Mouse (Mus musculus) stomach, embryonic 16.5 days (tissue): Measurements from ENCODE around the gene Prph. TPM values are rescaled to one million over a fixed set of nuclear protein-coding genes. Genes with fewer than 3 reads are reported as not detected.

Experiments
- ATAC-seq: fragments of 200-750 bp; cut with Nextera tagmentation; 2 replicates; pipeline ENCODE4 v1.8.0; 2017; ENCODE audit warnings: moderate number of reproducible peaks, moderate TSS enrichment; ENCODE audit not compliant: insufficient read depth, low FRiP score
- H3K27ac ChIP-seq: fragments of 300-500 bp; sonication (generic); 2 replicates; pipeline ENCODE4 v1.5.1; 2014; ENCODE audit warnings: low read length
- H3K27me3 ChIP-seq: fragments of 300-500 bp; sonication (generic); 2 replicates; pipeline ENCODE4 v1.6.1; 2014; ENCODE audit warnings: low read length, control low read depth, mixed read lengths; ENCODE audit not compliant: control insufficient read depth, insufficient read depth
- H3K36me3 ChIP-seq: fragments of 300-500 bp; sonication (generic); 2 replicates; pipeline ENCODE4 v1.6.1; 2014; ENCODE audit warnings: low read length; ENCODE audit not compliant: control insufficient read depth, insufficient read depth
- H3K4me1 ChIP-seq: fragments of 300-500 bp; sonication (generic); 2 replicates; pipeline ENCODE4 v1.6.1; 2014; ENCODE audit warnings: low read length, control low read depth, mixed read lengths; ENCODE audit not compliant: control insufficient read depth, insufficient read depth
- H3K4me2 ChIP-seq: fragments of 300-500 bp; sonication (generic); 2 replicates; pipeline ENCODE4 v1.6.1; 2014; ENCODE audit warnings: low read depth, low read length, mixed read lengths
- H3K4me3 ChIP-seq: fragments of 300-500 bp; sonication (generic); replicated peaks from 2 replicates; pipeline ENCODE4 v1.5.1; 2014; ENCODE audit warnings: mild to moderate bottlenecking, low read length
- H3K9ac ChIP-seq: fragments of 300-500 bp; sonication (generic); 2 replicates; pipeline ENCODE4 v1.6.1; 2014; ENCODE audit warnings: low read length
- H3K9me3 ChIP-seq: fragments of 300-500 bp; sonication (generic); replicated peaks from 2 replicates; pipeline ENCODE4 v1.6.1; 2016; ENCODE audit warnings: low read length, control low read depth; ENCODE audit not compliant: control insufficient read depth
- WGBS: fragments of 180-500 bp; shearing (Covaris S2); extraction: QIAGEN DNeasy Blood & Tissue Kit; methylation state at CpG from one replicate; pipeline ENCODE4 v1.1.7; 2014; 5-methylcytosine and 5-hydroxymethylcytosine counted together
- polyA plus RNA-seq: library from polyadenylated mRNA; unstranded; fragments of >200 nt; fragmentation: Nextera tagmentation; extraction: Ambion mirVana; gene quantifications from 2 replicates; pipeline ENCODE4 v1.2.1, GENCODE M21; 2015

Gene Prph
- polyA plus RNA-seq, 1 experiment from 2014 or later = 25.4 TPM

DNA sequence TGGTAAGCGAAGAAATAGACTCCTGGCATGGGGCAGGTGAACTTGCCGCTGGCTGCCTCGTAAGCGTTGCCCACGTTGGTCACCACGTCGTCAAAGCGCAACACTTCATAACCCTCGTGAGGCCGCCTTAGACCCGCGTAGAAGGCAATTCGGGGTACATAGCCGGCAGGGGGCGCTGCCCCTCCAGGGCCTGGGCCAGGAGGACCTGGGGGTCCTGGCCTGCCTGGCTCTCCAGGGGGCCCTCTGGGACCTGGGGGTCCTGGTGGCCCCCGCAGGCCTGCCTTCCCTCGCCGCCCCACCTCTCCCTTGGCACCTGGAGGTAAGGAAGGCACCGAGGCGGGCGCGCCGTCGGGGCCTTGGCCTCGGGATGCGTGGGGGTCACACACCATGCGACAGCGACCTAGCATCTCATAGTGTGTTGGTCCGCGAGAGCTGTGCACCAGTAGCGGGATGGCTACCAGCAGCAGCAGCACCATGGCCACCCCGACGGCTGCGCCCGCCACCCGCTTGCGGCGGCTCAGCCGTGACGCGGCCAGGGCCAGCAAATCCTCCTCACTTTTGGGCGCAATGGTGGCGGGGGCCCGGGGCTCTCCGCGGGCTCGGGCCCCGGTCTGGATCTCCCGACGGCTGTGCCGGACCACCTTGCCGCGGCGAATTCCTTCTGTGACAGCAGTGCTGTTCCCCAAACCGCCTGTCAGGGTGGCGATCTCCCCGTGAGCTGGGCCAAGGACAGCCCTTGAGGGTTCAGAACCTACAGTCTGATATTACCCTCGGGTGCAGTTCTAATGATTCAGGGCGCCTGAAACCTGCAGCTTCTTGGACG, 32.5 kb downstream of the Prph start, which contains the start of gene C1ql4:
Gene C1ql4, minus strand, starts transcription at position 565 of the 823 bp plus-strand sequence.
- H3K9me3 ChIP-seq = no peaks in the 10 kb centered on the region
- no peak within 1 kb of the TSS for H3K27ac ChIP-seq
- H3K9ac ChIP-seq = peak within 1 kb of the TSS; percentile 42; the same call in 1 of the 2 replicates
- ATAC-seq = no peak; the same call in 1 of the 2 replicates
- H3K4me2 ChIP-seq = peak within 1 kb of the TSS; percentile 52
- peaks cover 9% of the 10 kb centered on the region for H3K4me1 ChIP-seq
- 13% methylated on average over 56 of the region's 60 CpGs for WGBS
- H3K27me3 ChIP-seq = peaks cover 70% of the 10 kb centered on the region
- peak within 1 kb of the TSS; percentile 31 for H3K4me3 ChIP-seq
- no peaks in the 10 kb centered on the region for H3K36me3 ChIP-seq

DNA sequence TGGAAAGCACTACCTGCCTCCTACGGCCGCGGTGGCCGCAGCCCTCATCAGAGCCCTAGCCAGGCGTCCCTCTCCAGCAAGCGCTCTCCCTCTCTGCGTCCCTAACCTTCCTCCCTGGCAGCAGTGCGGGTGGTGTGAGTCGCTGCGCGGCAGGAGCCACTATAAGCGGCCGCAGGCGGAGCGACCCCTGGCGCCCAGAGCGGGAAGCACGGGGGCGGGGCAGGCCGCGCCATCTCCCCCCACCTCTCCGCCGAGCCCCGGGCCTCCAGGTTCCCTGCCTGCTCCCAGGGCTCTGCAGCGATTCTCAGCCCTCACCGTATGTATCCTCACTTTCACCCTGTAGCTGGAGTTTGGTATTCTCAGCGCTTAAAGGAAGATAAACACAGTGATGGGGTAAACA, 33.3 kb downstream of the Prph start:
- Histone ChIP-seq H3K36me3 (no peaks in the 10 kb centered on the region), H3K4me3 (peak overlapping the region; percentile 31), H3K27ac (no peak overlapping the region), H3K9me3 (no peaks in the 10 kb centered on the region), H3K4me1 (peaks cover 10% of the 10 kb centered on the region), H3K4me2 (peak overlapping the region; percentile 52), H3K9ac (peak overlapping the region; percentile 42; the same call in 1 of the 2 replicates), H3K27me3 (peaks cover 79% of the 10 kb centered on the region)
- ATAC-seq = peak; percentile 69
- 1% methylated on average over 27 of the region's 27 CpGs for WGBS

DNA sequence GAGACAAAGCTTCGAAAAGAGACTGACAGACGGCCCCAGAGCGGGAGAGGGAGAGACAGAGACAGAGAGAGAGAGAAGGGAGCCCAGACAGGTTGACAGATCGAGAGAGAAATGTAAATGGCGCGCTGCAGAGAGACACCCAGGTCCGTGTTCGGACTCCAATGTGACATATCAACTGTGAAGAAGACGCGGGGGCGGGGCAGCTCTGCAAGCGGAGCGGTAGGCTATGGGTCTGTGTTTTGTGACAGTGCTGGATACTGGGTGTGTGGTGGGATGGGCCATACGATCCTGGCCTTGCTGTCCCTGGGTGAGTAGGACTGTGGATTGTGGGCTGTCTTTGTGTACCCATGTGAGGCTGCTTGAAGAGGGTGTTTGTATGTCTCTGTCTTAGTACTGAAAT, 34.1 kb downstream of the Prph start:
- H3K9ac ChIP-seq = no peak overlapping the region; the same call in 1 of the 2 replicates
- no peak overlapping the region for H3K4me3 ChIP-seq
- no peaks in the 10 kb centered on the region for H3K36me3 ChIP-seq
- H3K9me3 ChIP-seq = no peaks in the 10 kb centered on the region
- H3K4me1 ChIP-seq = peaks cover 13% of the 10 kb centered on the region
- WGBS = 11% methylated on average over 14 of the region's 14 CpGs
- ATAC-seq = no peak
- H3K27ac ChIP-seq = no peak overlapping the region
- peaks cover 83% of the 10 kb centered on the region for H3K27me3 ChIP-seq
- H3K4me2 ChIP-seq = peak overlapping the region; percentile 52; the same call in 1 of the 2 replicates

DNA sequence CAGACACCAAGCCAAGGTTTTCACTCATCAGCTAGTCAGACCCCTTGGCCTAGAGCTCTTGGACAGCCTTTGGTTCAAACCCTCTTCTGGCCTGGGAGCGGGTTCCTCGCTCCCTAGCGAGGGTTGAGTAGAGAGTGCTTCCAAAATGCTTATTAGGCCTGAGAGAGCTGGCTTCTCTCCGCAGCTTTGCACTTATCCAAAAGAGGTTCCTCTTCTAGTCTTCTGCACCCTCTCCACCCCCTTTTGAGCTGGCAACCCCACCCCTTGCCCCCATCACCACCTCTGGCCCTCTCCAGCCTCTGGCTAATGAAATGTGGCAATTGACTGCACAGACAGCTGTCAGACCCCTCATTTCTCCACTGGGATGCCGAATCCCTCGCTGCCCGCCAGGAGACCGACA, 37.9 kb downstream of the Prph start, which contains the start of gene Dnajc22:
Gene Dnajc22, plus strand, starts transcription at position 301 of the 400 bp plus-strand sequence.
- Histone ChIP-seq H3K4me3 (peak within 1 kb of the TSS; percentile 48), H3K27me3 (peaks cover 91% of the 10 kb centered on the region), H3K9ac (peak within 1 kb of the TSS; percentile 60), H3K36me3 (no peaks in the 10 kb centered on the region), H3K4me1 (peaks cover 28% of the 10 kb centered on the region), H3K4me2 (peak within 1 kb of the TSS; percentile 74), H3K9me3 (no peaks in the 10 kb centered on the region), H3K27ac (no peak within 1 kb of the TSS)
- ATAC-seq = no peak
- WGBS = 51% methylated on average over 8 of the region's 8 CpGs

DNA sequence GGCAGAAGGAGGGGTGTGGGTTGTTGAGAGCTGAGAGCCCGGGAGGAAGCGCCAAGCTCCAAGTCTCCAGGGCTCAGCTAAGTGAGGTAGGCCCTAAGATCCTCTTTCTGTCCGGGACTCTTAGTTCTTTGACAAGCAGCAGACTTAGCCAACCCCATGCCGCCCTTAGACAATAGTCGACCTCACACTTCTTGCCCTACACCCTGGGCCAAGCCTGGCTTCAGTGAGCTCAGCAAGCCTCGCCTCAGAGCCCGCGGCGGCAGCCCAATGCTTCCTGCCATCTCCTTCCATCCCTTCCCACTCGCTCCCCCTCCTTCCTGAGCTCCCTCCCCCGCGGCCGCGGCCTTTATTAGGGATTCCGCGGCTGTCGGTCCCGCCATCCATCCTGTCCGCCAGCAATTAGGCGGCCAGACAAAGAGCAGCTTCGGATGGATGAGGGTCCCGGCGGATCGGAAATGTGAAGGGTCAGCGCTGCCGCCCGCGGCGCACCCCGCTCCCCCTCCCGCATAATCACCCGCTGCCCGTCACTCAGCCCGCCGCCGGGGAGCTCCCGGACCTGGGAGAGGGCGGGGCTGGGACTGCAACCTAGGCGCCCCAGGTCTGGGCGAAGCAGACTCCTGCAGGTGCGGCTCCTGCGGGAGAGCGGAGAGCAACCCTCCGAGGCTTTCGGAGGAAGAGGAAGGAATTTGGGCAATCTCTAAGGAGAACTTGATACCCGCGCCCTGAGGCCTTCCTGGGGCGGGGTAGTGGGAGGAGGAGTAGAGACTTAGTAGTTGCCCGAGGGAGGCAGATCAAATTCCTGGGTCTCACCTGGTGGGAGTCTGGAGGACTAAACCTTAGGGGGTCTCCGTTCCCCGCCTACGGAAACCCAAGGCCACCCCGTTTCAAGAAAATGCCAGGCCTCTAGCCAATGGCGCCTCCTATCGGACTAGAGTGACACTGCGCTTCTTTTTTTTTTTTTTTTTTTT, 38.6 kb downstream of the Prph start:
- Histone ChIP-seq H3K4me2 (peak overlapping the region; percentile 74), H3K27ac (no peak overlapping the region), H3K27me3 (peaks cover 92% of the 10 kb centered on the region), H3K9ac (peak overlapping the region; percentile 60), H3K4me3 (peak overlapping the region; percentile 48), H3K36me3 (no peaks in the 10 kb centered on the region), H3K9me3 (no peaks in the 10 kb centered on the region), H3K4me1 (peaks cover 29% of the 10 kb centered on the region)
- 2% methylated on average over 56 of the region's 56 CpGs for WGBS
- ATAC-seq = peak; percentile 27; the same call in 1 of the 2 replicates

DNA sequence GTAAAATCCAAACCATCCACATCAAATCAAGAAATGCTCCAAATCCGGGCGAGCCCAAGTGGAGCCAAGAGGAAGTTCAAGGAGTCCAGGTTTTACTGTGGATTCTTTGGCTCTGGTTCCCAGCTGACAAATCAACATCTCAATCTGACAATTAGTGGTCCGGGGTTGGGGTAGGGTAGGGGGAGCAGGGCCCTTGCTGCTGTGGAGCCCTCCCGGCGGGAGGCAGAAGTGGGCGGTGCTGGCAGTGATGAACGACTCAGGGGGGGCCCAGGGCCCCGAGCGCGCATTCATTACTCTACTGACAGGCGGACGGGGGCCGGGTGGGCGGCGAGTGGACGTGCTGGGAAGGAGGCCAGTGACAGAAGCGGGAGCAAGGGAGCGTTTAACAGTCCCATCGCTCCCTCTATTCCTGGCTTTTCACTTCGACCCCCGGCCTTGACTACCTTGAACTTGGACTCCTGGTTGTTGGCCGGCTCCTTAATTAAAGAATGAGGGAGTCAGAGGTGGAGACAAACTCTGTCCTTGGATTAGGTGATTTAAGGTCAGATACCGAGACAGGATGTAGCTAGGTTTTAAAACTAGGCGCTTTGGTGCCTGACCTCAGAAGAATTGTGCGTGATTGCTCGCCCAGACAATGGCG, 39.8 kb downstream of the Prph start:
- ATAC-seq = no peak
- Histone ChIP-seq H3K9ac (no peak overlapping the region; the same call in 1 of the 2 replicates), H3K4me2 (0 out of 2 replicates have a peak overlapping the region, but pooled peaks have one; percentile 24), H3K4me3 (no peak overlapping the region), H3K9me3 (no peaks in the 10 kb centered on the region), H3K4me1 (peaks cover 30% of the 10 kb centered on the region), H3K27ac (no peak overlapping the region), H3K27me3 (peaks cover 88% of the 10 kb centered on the region), H3K36me3 (no peaks in the 10 kb centered on the region)
- WGBS = 2% methylated on average over 27 of the region's 27 CpGs

DNA sequence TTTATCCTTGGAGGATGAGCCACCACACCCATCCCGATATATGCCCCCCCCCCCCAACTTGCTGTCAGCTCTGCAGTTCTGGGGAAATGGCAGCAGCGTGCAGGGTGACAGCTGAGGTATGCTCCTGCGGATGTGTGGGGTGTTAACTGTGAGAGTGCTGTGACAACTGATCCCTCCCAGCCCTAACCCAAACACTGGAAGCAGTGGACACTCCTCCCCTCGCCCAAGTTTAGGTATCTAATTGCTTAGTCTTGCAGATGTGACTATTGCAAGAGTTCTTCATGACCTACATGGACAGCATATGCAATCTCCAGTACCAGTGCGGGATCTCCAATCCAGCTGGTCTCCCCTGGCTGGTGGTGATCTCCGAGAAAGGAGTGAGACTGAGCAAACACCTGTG, 40.4 kb downstream of the Prph start:
- Histone ChIP-seq H3K4me2 (no peak overlapping the region), H3K4me3 (no peak overlapping the region), H3K36me3 (no peaks in the 10 kb centered on the region), H3K4me1 (peaks cover 30% of the 10 kb centered on the region), H3K27me3 (peaks cover 82% of the 10 kb centered on the region), H3K9me3 (no peaks in the 10 kb centered on the region), H3K9ac (no peak overlapping the region), H3K27ac (no peak overlapping the region)
- ATAC-seq = no peak
- 12% methylated on average over 6 of the region's 6 CpGs for WGBS

DNA sequence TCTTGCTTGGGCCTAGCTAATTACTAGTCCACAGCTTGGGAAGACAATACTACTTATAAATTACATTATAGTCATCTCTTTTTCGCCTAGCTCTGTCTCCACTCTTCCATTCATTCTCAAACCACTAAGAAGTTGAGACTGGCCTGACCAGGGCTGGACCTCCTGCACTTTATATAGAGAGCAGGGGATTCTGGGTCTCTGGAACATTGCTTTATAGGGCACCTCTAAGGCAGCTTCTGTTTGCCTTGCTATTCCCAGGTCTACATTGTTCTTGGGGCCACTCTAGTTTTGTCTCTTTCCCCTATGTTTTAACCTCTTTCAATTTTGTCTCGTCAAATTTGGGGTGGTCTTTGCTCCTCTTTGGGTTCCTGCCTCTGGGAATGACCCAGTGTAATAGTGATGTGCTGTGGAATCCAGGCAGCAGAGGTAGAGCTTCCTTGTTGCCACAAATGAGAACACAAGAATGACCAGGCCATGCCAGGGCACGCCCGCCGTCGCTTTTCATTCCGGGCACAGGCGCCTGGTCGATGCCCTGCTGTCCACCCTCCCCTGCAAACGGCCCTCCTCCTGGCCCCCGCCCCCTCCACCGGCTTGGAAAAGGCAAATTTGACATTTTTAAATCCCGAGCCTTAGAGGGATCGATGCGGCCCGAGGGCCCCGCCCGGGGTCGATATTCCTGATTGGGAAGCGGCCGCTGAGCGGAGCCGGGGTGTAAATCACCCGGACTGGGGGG, 41.3 kb downstream of the Prph start:
- ATAC-seq = no peak
- Histone ChIP-seq H3K4me2 (peak overlapping the region; percentile 66), H3K36me3 (no peaks in the 10 kb centered on the region), H3K9ac (peak overlapping the region; percentile 59), H3K27me3 (peaks cover 74% of the 10 kb centered on the region), H3K4me1 (peaks cover 30% of the 10 kb centered on the region), H3K9me3 (no peaks in the 10 kb centered on the region), H3K27ac (no peak overlapping the region), H3K4me3 (peak overlapping the region; percentile 41)
- WGBS = 6% methylated on average over 24 of the region's 24 CpGs
